Mouse (Mus musculus) lung, postnatal 0 days (tissue): Measurements from ENCODE around the gene Gm27029. TPM values are rescaled to one million over a fixed set of nuclear protein-coding genes. Genes with fewer than 3 reads are reported as not detected.
A peak's percentile ranks its signal among the peaks of the same experiment; 100 is the strongest.

Experiments
- ATAC-seq: fragments of 200-750 bp; cut with Nextera tagmentation; 2 replicates; pipeline ENCODE4 v1.8.0; 2017; ENCODE audit warnings: moderate library complexity
- DNase-seq: peaks from one replicate; pipeline ENCODE4 v3.0.0-alpha.2; 2016; ENCODE audit warnings: low spot score
- H3K27ac ChIP-seq: fragments of 300-500 bp; sonication (generic); 2 replicates; pipeline ENCODE4 v1.5.1; 2014; ENCODE audit warnings: antibody characterized with exemption, mild to moderate bottlenecking, low read length, mixed read lengths
- H3K27me3 ChIP-seq: fragments of 300-500 bp; sonication (generic); replicated peaks from 2 replicates; pipeline ENCODE4 v1.6.1; 2014; ENCODE audit warnings: low read length, mixed read lengths; ENCODE audit not compliant: insufficient read depth
- H3K36me3 ChIP-seq: fragments of 300-500 bp; sonication (generic); 2 replicates; pipeline ENCODE4 v1.6.1; 2014; ENCODE audit warnings: low read length, mixed read lengths; ENCODE audit not compliant: insufficient read depth
- H3K4me1 ChIP-seq: fragments of 300-500 bp; sonication (generic); 2 replicates; pipeline ENCODE4 v1.6.1; 2014; ENCODE audit warnings: antibody characterized with exemption, low read depth, low read length, mixed read lengths; ENCODE audit not compliant: insufficient read depth
- H3K4me2 ChIP-seq: fragments of 300-500 bp; sonication (generic); replicated peaks from 2 replicates; pipeline ENCODE4 v1.6.1; 2014; ENCODE audit warnings: low read depth, mild to moderate bottlenecking, low read length, moderate library complexity, mixed read lengths
- H3K4me3 ChIP-seq: fragments of 300-500 bp; sonication (generic); 2 replicates; pipeline ENCODE4 v1.5.1; 2014; ENCODE audit warnings: low read depth, low read length
- H3K9ac ChIP-seq: fragments of 300-500 bp; sonication (generic); replicated peaks from 2 replicates; pipeline ENCODE4 v1.6.1; 2014; ENCODE audit warnings: low read depth, mild to moderate bottlenecking
- H3K9me3 ChIP-seq: fragments of 300-500 bp; sonication (generic); 2 replicates; pipeline ENCODE4 v1.6.1; 2016; ENCODE audit warnings: low read length, mixed read lengths
- CTCF ChIP-seq: IDR thresholded peaks from 2 replicates; pipeline ENCODE4 v1.5.1; 2016; ENCODE audit warnings: antibody characterized with exemption, mild to moderate bottlenecking
- EP300 ChIP-seq: IDR thresholded peaks from 2 replicates; pipeline ENCODE4 v1.6.1; 2016; ENCODE audit warnings: antibody characterized with exemption, mild to moderate bottlenecking, control low read depth
- WGBS: fragments of 180-500 bp; shearing (Covaris S2); extraction: QIAGEN DNeasy Blood & Tissue Kit; methylation state at CpG from one replicate; pipeline ENCODE4 v1.1.7; 2014; 5-methylcytosine and 5-hydroxymethylcytosine counted together
- polyA plus RNA-seq: library from polyadenylated mRNA; unstranded; fragments of >200 nt; fragmentation: Nextera tagmentation; extraction: Ambion mirVana; gene quantifications from 2 replicates; pipeline ENCODE4 v1.2.1, GENCODE M21; 2015

Gene Gm27029
- polyA plus RNA-seq, 1 experiment from 2014 or later: 2.6 TPM

DNA sequence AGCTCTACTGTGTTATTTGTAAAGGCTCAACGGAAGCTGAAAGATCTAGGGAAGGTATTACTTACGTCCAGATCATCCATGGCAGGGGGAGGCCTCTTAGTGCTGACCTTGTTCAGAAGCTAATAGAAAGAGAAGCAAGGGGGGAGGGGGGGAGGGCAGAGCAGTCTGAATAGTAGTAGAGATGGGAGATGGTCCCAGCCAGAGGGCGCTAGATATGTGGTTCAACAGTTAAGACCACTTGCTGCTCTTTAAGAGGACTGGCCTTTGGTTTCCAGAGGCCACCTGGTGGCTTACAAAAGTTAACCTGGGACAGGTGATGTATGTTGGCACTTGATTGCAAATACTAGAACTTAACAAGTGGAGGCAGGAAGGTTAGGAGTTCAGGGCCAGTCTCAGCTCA is 5.0 kb downstream of the Gm27029 start:
- no peaks in the 10 kb centered on the region for H3K36me3 ChIP-seq
- H3K27me3 ChIP-seq: no peaks in the 10 kb centered on the region
- H3K9ac ChIP-seq: no peak overlapping the region
- DNase-seq: peak; percentile 14
- H3K27ac ChIP-seq: no peak overlapping the region
- H3K4me2 ChIP-seq: no peak overlapping the region
- H3K4me3 ChIP-seq: no peak overlapping the region
- H3K4me1 ChIP-seq: peaks cover 10% of the 10 kb centered on the region
- ATAC-seq: no peak
- TF ChIP-seq EP300 (no peak), CTCF (peak; percentile 45; the same call in 1 of the 2 replicates)
- 37% methylated on average over 3 of the region's 3 CpGs for WGBS
- no peaks in the 10 kb centered on the region for H3K9me3 ChIP-seq

DNA sequence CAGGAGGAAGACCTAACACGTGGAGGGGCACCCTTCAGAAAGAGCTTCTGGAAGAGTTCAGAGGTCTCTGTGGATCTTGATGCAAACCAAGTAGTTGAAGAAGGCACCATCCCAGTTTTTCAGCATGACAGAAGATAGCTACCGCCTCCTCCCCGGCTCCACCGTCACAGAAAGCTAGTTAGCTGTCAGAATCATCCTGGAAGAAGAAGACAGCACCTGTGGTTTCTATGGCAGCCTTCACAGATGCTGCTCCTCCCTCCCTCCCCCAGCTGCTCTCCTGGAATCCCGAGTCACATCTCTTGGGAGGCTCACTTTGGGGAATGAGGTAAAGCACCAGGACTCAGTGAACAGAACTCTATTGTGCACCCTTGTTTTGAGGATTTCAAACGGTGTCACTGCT is 5.6 kb downstream of the Gm27029 start:
- WGBS: 60% methylated on average over 6 of the region's 6 CpGs
- TF ChIP-seq CTCF (no peak), EP300 (no peak)
- ATAC-seq: no peak

DNA sequence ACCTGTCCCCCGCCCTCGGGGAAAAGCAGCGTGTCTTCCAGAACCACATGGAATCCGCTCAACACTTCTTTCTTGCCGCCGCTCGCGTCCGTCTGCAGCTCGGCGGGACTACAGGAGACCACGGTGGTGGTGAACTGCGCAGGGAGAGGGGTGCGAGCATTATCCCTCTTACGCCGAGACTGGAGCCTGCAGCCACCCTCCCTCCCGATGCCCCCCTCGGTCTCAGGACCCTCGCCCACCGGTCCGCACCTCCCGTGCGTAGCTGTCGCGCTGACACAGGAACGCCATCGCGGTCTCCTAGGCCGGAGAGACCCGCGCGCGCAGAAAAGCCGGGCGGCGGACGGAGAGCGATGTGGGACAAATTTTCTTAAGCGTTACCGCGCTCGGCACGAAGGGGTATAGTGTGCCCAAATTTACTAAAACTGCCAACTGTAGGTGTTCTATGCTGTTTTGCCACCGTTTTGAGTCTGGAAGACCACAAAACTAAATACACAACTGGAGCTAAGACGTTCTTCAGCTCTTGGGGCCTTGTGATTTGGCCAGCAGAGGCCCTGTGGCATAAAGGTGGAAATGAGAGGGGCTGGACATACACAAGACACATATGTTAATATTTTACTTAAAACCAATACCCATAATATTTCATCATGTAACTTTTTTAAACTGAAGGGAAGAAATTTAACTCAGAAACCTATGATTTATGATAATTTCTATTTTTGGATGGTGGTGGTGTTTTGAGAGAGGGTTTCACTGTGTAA is 7.3 kb downstream of the Gm27029 start, which contains the start of gene Aarsd1:
Gene Aarsd1, minus strand, starts transcription at position 515 of the 755 bp plus-strand sequence.
- Histone ChIP-seq H3K27me3 (no peaks in the 10 kb centered on the region), H3K9ac (peak within 1 kb of the TSS; percentile 79), H3K36me3 (no peaks in the 10 kb centered on the region; the same call in 1 of the 2 replicates), H3K9me3 (no peaks in the 10 kb centered on the region), H3K4me3 (peak within 1 kb of the TSS; percentile 81), H3K4me1 (peaks cover 5% of the 10 kb centered on the region), H3K27ac (peak within 1 kb of the TSS; percentile 62; the same call in 1 of the 2 replicates), H3K4me2 (peak within 1 kb of the TSS; percentile 83)
- DNase-seq (peak; percentile 83), ATAC-seq (peak; percentile 88)
- under 1% methylated on average over 45 of the region's 45 CpGs for WGBS
- no peak for TF ChIP-seq EP300
- TF ChIP-seq CTCF: no peak; the same call in 1 of the 2 replicates

More for the DNA sequence above, 5.6 kb downstream of the Gm27029 start:
- Histone ChIP-seq H3K4me2 (no peak overlapping the region), H3K27ac (no peak overlapping the region), H3K9me3 (no peaks in the 10 kb centered on the region), H3K36me3 (no peaks in the 10 kb centered on the region), H3K27me3 (no peaks in the 10 kb centered on the region), H3K4me3 (no peak overlapping the region), H3K9ac (no peak overlapping the region), H3K4me1 (peaks cover 6% of the 10 kb centered on the region)
- DNase-seq: no peak

DNA sequence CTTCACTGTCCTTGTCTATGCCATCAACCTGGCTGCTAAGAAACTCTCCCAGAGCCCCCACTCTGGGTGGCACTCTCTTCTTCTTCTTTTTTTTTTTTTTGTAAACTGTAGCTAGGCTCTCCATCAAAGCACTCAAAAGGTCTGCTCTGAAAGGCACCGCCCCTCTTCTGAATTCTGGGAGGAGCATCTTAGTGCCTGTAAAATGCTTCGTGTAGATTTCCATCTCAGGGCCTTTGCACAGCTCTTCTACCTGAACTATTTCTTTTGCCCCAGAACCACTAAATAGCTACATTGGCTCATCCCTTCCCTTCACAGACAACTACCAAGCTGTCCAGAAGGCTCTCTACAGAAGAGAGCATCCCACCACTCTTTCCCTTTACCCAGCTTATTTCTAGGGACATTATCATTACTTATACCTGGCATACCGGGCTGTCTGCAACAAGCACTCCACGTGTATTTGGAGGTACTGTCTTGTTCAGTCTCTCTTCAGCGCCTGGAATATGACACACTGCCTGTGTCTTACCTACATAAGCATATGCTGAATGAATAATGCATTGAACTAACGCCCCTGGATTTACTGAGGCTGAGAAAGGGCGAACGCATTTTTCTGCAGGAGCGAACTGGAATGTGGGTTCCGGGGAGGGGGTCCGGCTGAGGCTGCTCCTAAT is 8.0 kb downstream of the Gm27029 start:
- H3K36me3 ChIP-seq: peaks cover 2% of the 10 kb centered on the region; the same call in 1 of the 2 replicates
- DNase-seq: no peak

GRCm38 (mm10) chr11:101415306-101415705 is 9.3 kb downstream of the Gm27029 start:
- no peak for ATAC-seq
- no peak overlapping the region for H3K4me3 ChIP-seq
- peaks cover 3% of the 10 kb centered on the region; the same call in 1 of the 2 replicates for H3K36me3 ChIP-seq
- no peak overlapping the region for H3K9ac ChIP-seq
- no peaks in the 10 kb centered on the region for H3K27me3 ChIP-seq
- no peak for TF ChIP-seq EP300
- peak; percentile 9; the same call in 1 of the 2 replicates for TF ChIP-seq CTCF
- H3K9me3 ChIP-seq: no peaks in the 10 kb centered on the region
- no peak overlapping the region for H3K27ac ChIP-seq
- DNase-seq: no peak
- 81% methylated on average over 2 of the region's 2 CpGs for WGBS
- peaks cover 5% of the 10 kb centered on the region for H3K4me1 ChIP-seq
- H3K4me2 ChIP-seq: no peak overlapping the region

More for the DNA sequence above, 8.0 kb downstream of the Gm27029 start:
- H3K4me3 ChIP-seq: peak overlapping the region; percentile 81
- TF ChIP-seq EP300 (no peak), CTCF (no peak)
- H3K9ac ChIP-seq: peak overlapping the region; percentile 79
- peak overlapping the region; percentile 83 for H3K4me2 ChIP-seq
- H3K4me1 ChIP-seq: peaks cover 5% of the 10 kb centered on the region
- WGBS: 4% methylated on average over 11 of the region's 11 CpGs
- peak overlapping the region; percentile 62; the same call in 1 of the 2 replicates for H3K27ac ChIP-seq
- no peak for ATAC-seq
- H3K27me3 ChIP-seq: no peaks in the 10 kb centered on the region
- H3K9me3 ChIP-seq: no peaks in the 10 kb centered on the region

- no peaks in the 10 kb centered on the region for H3K36me3 ChIP-seq
- no peaks in the 10 kb centered on the region for H3K4me1 ChIP-seq
- H3K9ac ChIP-seq: no peak overlapping the region
- peak; percentile 87 for DNase-seq
- peak; percentile 52 for ATAC-seq
- no peaks in the 10 kb centered on the region for H3K9me3 ChIP-seq
- no peak for TF ChIP-seq EP300
- TF ChIP-seq CTCF: peak; percentile 96
- H3K27ac ChIP-seq: no peak overlapping the region
- no peak overlapping the region for H3K4me2 ChIP-seq
- H3K4me3 ChIP-seq: no peak overlapping the region
- no peaks in the 10 kb centered on the region for H3K27me3 ChIP-seq
- 2% methylated on average over 8 of the region's 8 CpGs for WGBS
These were observed 29.5 kb downstream of the Gm27029 start for GRCm38 (mm10) chr11:101395110-101395509.
